Mouse (Mus musculus): Measurements from ENCODE around the gene Ppm1n. TPM values are rescaled to one million over a fixed set of nuclear protein-coding genes. Genes with fewer than 3 reads are reported as not detected.
A peak's percentile ranks its signal among the peaks of the same experiment; 100 is the strongest.

Ppm1n gene
- total and polyA plus RNA-seq, 2 experiments from 2014 or later: 0.56 TPM; not detected in 1

- TF ChIP-seq CTCF (IDR thresholded peaks at IDR 0.05; ENCODE audit: low read depth) (no peak), EP300 (IDR thresholded peaks at IDR 0.05; ENCODE audit: low read depth) (no peak)
- Histone ChIP-seq H3K9me3 (replicated peaks; ENCODE audit: control insufficient read depth, low read length) (no peaks in the 10 kb centered on the region), H3K27ac (ENCODE audit: low read depth) (no peak overlapping the region), H3K27me3 (ENCODE audit: control insufficient read depth, insufficient read depth, low read length) (no peaks in the 10 kb centered on the region), H3K4me2 (ENCODE audit: low read depth, low read length) (no peak overlapping the region), H3K36me3 (replicated peaks; ENCODE audit: control insufficient read depth, insufficient read depth, low read length) (no peaks in the 10 kb centered on the region), H3K4me3 (ENCODE audit: low read depth, low read length) (no peak overlapping the region), H3K9ac (replicated peaks; ENCODE audit: low read depth, low read length) (no peak overlapping the region), H3K4me1 (ENCODE audit: control insufficient read depth, insufficient read depth) (0 out of 2 replicates have a peak, but pooled peaks cover 6% of the 10 kb centered on the region)
- DNase-seq (ENCODE audit: low spot score) (no peak), ATAC-seq (ENCODE audit: insufficient read depth, low read depth) (no peak)
- 36% methylated on average over 5 of the region's 5 CpGs for WGBS
Observed at GRCm38 (mm10) chr7:19314033-19314432, 34.2 kb upstream of the Ppm1n start.

GRCm38 (mm10) chr7:19311991-19312390, 32.1 kb upstream of the Ppm1n start:
- no peak for TF ChIP-seq EP300 (IDR thresholded peaks at IDR 0.05; ENCODE audit: low read depth)
- no peak for TF ChIP-seq CTCF (IDR thresholded peaks at IDR 0.05; ENCODE audit: low read depth)

GRCm38 (mm10) chr7:19309884-19310641, 30.2 kb upstream of the Ppm1n start, which contains the start of gene Fosb:
TSS of gene Fosb (minus strand) at chr7:19310051.
- no peaks in the 10 kb centered on the region for H3K9me3 ChIP-seq (replicated peaks; ENCODE audit: control insufficient read depth, low read length)
- peak; percentile 74; the same call in 1 of the 2 replicates for TF ChIP-seq EP300 (IDR thresholded peaks at IDR 0.05; ENCODE audit: low read depth)
- TF ChIP-seq CTCF (IDR thresholded peaks at IDR 0.05; ENCODE audit: low read depth): peak; percentile 41
- WGBS: under 1% methylated on average over 49 of the region's 49 CpGs
- DNase-seq (ENCODE audit: low spot score): peak; percentile 98
- no peak within 1 kb of the TSS for H3K27ac ChIP-seq (ENCODE audit: low read depth)
- H3K4me2 ChIP-seq (ENCODE audit: low read depth, low read length): peak within 1 kb of the TSS; percentile 97
- H3K9ac ChIP-seq (replicated peaks; ENCODE audit: low read depth, low read length): peak within 1 kb of the TSS; percentile 45
- ATAC-seq (ENCODE audit: insufficient read depth, low read depth): peak; percentile 86
- H3K4me1 ChIP-seq (ENCODE audit: control insufficient read depth, insufficient read depth): no peaks in the 10 kb centered on the region
- H3K36me3 ChIP-seq (replicated peaks; ENCODE audit: control insufficient read depth, insufficient read depth, low read length): no peaks in the 10 kb centered on the region
- peaks cover 17% of the 10 kb centered on the region for H3K27me3 ChIP-seq (ENCODE audit: control insufficient read depth, insufficient read depth, low read length)
- peak within 1 kb of the TSS; percentile 63 for H3K4me3 ChIP-seq (ENCODE audit: low read depth, low read length)

More at GRCm38 (mm10) chr7:19311991-19312390, 32.1 kb upstream of the Ppm1n start:
- no peaks in the 10 kb centered on the region for H3K36me3 ChIP-seq (replicated peaks; ENCODE audit: control insufficient read depth, insufficient read depth, low read length)
- no peaks in the 10 kb centered on the region for H3K9me3 ChIP-seq (replicated peaks; ENCODE audit: control insufficient read depth, low read length)
- no peak for DNase-seq (ENCODE audit: low spot score)
- no peak overlapping the region for H3K27ac ChIP-seq (ENCODE audit: low read depth)
- no peaks in the 10 kb centered on the region for H3K27me3 ChIP-seq (ENCODE audit: control insufficient read depth, insufficient read depth, low read length)
- H3K4me2 ChIP-seq (ENCODE audit: low read depth, low read length): no peak overlapping the region
- no peak for ATAC-seq (ENCODE audit: insufficient read depth, low read depth)
- H3K9ac ChIP-seq (replicated peaks; ENCODE audit: low read depth, low read length): no peak overlapping the region
- no peak overlapping the region for H3K4me3 ChIP-seq (ENCODE audit: low read depth, low read length)
- 38% methylated on average over 4 of the region's 4 CpGs for WGBS
- 0 out of 2 replicates have a peak, but pooled peaks cover 4% of the 10 kb centered on the region for H3K4me1 ChIP-seq (ENCODE audit: control insufficient read depth, insufficient read depth)

- TF ChIP-seq EP300 (IDR thresholded peaks at IDR 0.05; ENCODE audit: low read depth): no peak
- no peak for TF ChIP-seq CTCF (IDR thresholded peaks at IDR 0.05; ENCODE audit: low read depth)
- Histone ChIP-seq H3K9ac (replicated peaks; ENCODE audit: low read depth, low read length) (peak overlapping the region; percentile 45), H3K4me2 (ENCODE audit: low read depth, low read length) (peak overlapping the region; percentile 97), H3K27me3 (ENCODE audit: control insufficient read depth, insufficient read depth, low read length) (peaks cover 20% of the 10 kb centered on the region), H3K4me1 (ENCODE audit: control insufficient read depth, insufficient read depth) (peaks cover 2% of the 10 kb centered on the region; the same call in 1 of the 2 replicates), H3K27ac (ENCODE audit: low read depth) (no peak overlapping the region), H3K9me3 (replicated peaks; ENCODE audit: control insufficient read depth, low read length) (no peaks in the 10 kb centered on the region), H3K4me3 (ENCODE audit: low read depth, low read length) (peak overlapping the region; percentile 63), H3K36me3 (replicated peaks; ENCODE audit: control insufficient read depth, insufficient read depth, low read length) (no peaks in the 10 kb centered on the region)
- WGBS: under 1% methylated on average over 48 of the region's 48 CpGs
- ATAC-seq (ENCODE audit: insufficient read depth, low read depth) (no peak), DNase-seq (ENCODE audit: low spot score) (no peak)
Observed at GRCm38 (mm10) chr7:19309278-19309883, 29.5 kb upstream of the Ppm1n start.

GRCm38 (mm10) chr7:19308454-19309277, 28.8 kb upstream of the Ppm1n start:
- peak overlapping the region; percentile 97 for H3K4me2 ChIP-seq (ENCODE audit: low read depth, low read length)
- H3K4me3 ChIP-seq (ENCODE audit: low read depth, low read length): peak overlapping the region; percentile 63
- H3K36me3 ChIP-seq (replicated peaks; ENCODE audit: control insufficient read depth, insufficient read depth, low read length): no peaks in the 10 kb centered on the region
- TF ChIP-seq CTCF (IDR thresholded peaks at IDR 0.05; ENCODE audit: low read depth) (peak; percentile 28; the same call in 1 of the 2 replicates), EP300 (IDR thresholded peaks at IDR 0.05; ENCODE audit: low read depth) (peak; percentile 86)
- peak overlapping the region; percentile 49 for H3K9ac ChIP-seq (replicated peaks; ENCODE audit: low read depth, low read length)
- WGBS: under 1% methylated on average over 58 of the region's 58 CpGs
- peaks cover 9% of the 10 kb centered on the region; the same call in 1 of the 2 replicates for H3K4me1 ChIP-seq (ENCODE audit: control insufficient read depth, insufficient read depth)
- ATAC-seq (ENCODE audit: insufficient read depth, low read depth): peak; percentile 88
- peaks cover 23% of the 10 kb centered on the region for H3K27me3 ChIP-seq (ENCODE audit: control insufficient read depth, insufficient read depth, low read length)
- peak; percentile 93 for DNase-seq (ENCODE audit: low spot score)
- H3K27ac ChIP-seq (ENCODE audit: low read depth): peak overlapping the region; percentile 78
- no peaks in the 10 kb centered on the region for H3K9me3 ChIP-seq (replicated peaks; ENCODE audit: control insufficient read depth, low read length)
